Mouse (Mus musculus) ES-Bruce4 (cell line): ENCODE measurements around the gene Capn2.

Experiments
- CTCF ChIP-seq: IDR thresholded peaks from one replicate; pipeline ENCODE4 v1.8.1; 2011; ENCODE audit warnings: low read depth, low read length
- EP300 ChIP-seq: IDR thresholded peaks from 2 replicates; pipeline ENCODE4 v1.6.1; 2011; ENCODE audit warnings: low read depth, low read length; ENCODE audit not compliant: insufficient read depth
- POLR2A ChIP-seq: IDR thresholded peaks from one replicate; pipeline ENCODE4 v1.8.1; 2011; ENCODE audit warnings: low read length; ENCODE audit not compliant: insufficient read depth

DNA sequence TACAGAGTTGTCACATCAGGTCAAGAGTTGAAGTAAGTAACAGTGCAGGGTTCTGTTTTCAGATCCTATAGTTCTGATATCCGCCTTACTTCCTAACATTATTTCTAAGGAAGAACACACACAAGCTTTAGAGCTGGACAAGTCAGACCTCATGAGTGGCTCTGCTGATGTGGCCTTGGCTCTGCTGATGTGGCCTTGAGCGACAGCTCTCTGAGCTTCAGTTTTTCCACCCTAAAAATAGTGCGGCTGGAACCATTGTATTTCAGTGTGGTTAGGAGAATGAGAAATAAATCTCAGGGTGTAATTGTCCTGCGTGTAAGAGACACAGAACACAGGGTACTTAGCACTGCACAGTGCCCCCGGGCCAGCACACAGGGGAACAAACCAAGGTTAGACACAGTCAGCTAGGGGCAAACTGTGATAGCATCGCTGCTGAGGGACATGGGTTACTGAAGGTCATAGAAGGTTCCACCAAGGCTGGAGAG, 48.0 kb upstream of the Capn2 start:
- no peak for TF ChIP-seq CTCF
- TF ChIP-seq POLR2A = no peak
- TF ChIP-seq EP300 = no peak
